Mouse (Mus musculus) forebrain, embryonic 11.5 days (tissue): ENCODE measurements around the gene Gm28372. TPM values are rescaled to one million over a fixed set of nuclear protein-coding genes. Genes with fewer than 3 reads are reported as not detected.

Experiments
- ATAC-seq: fragments of 200-750 bp; cut with Nextera tagmentation; replicated peaks from 2 replicates; pipeline ENCODE4 v1.8.0; 2017; ENCODE audit warnings: moderate TSS enrichment; ENCODE audit not compliant: low FRiP score
- DNase-seq: peaks from one replicate; pipeline ENCODE4 v3.0.0-alpha.2; 2017; ENCODE audit warnings: low spot score
- H3K27ac ChIP-seq: fragments of 300-500 bp; sonication (generic); 2 replicates; pipeline ENCODE4 v1.5.1; 2014; ENCODE audit warnings: low read depth, low read length
- H3K27me3 ChIP-seq: fragments of 300-500 bp; sonication (generic); 2 replicates; pipeline ENCODE4 v1.6.1; 2014; ENCODE audit warnings: mild to moderate bottlenecking, low read length, mixed read lengths; ENCODE audit not compliant: control insufficient read depth, insufficient read depth
- H3K36me3 ChIP-seq: fragments of 300-500 bp; sonication (generic); 2 replicates; pipeline ENCODE4 v1.6.1; 2014; ENCODE audit warnings: mild to moderate bottlenecking, low read length, moderate library complexity, mixed read lengths; ENCODE audit not compliant: control insufficient read depth, insufficient read depth
- H3K4me1 ChIP-seq: fragments of 300-500 bp; sonication (generic); replicated peaks from 2 replicates; pipeline ENCODE4 v1.6.1; 2014; ENCODE audit warnings: low read length, mixed read lengths; ENCODE audit not compliant: control insufficient read depth, insufficient read depth
- H3K4me2 ChIP-seq: fragments of 300-500 bp; sonication (generic); 2 replicates; pipeline ENCODE4 v1.6.1; 2014; ENCODE audit warnings: low read depth, mild to moderate bottlenecking, low read length, moderate library complexity, mixed read lengths; ENCODE audit not compliant: severe bottlenecking
- H3K4me3 ChIP-seq: fragments of 300-500 bp; sonication (generic); 2 replicates; pipeline ENCODE4 v1.5.1; 2014; ENCODE audit warnings: low read depth, low read length
- H3K9ac ChIP-seq: fragments of 300-500 bp; sonication (generic); 2 replicates; pipeline ENCODE4 v1.6.1; 2014; ENCODE audit warnings: low read length
- H3K9me3 ChIP-seq: fragments of 300-500 bp; sonication (generic); 2 replicates; pipeline ENCODE4 v1.6.1; 2016; ENCODE audit warnings: low read length, mixed read lengths; ENCODE audit not compliant: control insufficient read depth
- WGBS: fragments of 180-500 bp; shearing (Covaris S2); extraction: QIAGEN DNeasy Blood & Tissue Kit; methylation state at CpG from one replicate; pipeline ENCODE4 v1.1.7; 2014; 5-methylcytosine and 5-hydroxymethylcytosine counted together
- polyA plus RNA-seq: library from polyadenylated mRNA; unstranded; fragments of >200 nt; fragmentation: Nextera tagmentation; extraction: Ambion mirVana; gene quantifications from 2 replicates; pipeline ENCODE4 v1.2.1, GENCODE M21; 2014

Gene Gm28372
- polyA plus RNA-seq, 1 experiment from 2014 or later: not detected

GRCm38 (mm10) chr2:130451086-130451726, 46.2 kb downstream of the Gm28372 start:
- ATAC-seq (no peak), DNase-seq (no peak)
- Histone ChIP-seq H3K9ac (peak overlapping the region; percentile 82), H3K36me3 (no peaks in the 10 kb centered on the region), H3K4me3 (peak overlapping the region; percentile 77), H3K9me3 (no peaks in the 10 kb centered on the region), H3K27me3 (0 out of 2 replicates have a peak, but pooled peaks cover 2% of the 10 kb centered on the region), H3K4me2 (peak overlapping the region; percentile 77), H3K27ac (no peak overlapping the region), H3K4me1 (peaks cover 4% of the 10 kb centered on the region; the same call in 1 of the 2 replicates)
- WGBS: 71% methylated on average over 14 of the region's 14 CpGs

- Histone ChIP-seq H3K4me1 (peaks cover 4% of the 10 kb centered on the region; the same call in 1 of the 2 replicates), H3K9ac (peak overlapping the region; percentile 82; the same call in 1 of the 2 replicates), H3K36me3 (no peaks in the 10 kb centered on the region), H3K4me3 (peak overlapping the region; percentile 77; the same call in 1 of the 2 replicates), H3K27ac (no peak overlapping the region), H3K27me3 (0 out of 2 replicates have a peak, but pooled peaks cover 2% of the 10 kb centered on the region), H3K4me2 (no peak overlapping the region), H3K9me3 (no peaks in the 10 kb centered on the region)
- no peak for ATAC-seq
- no peak for DNase-seq
- WGBS: 72% methylated on average over 3 of the region's 3 CpGs
Measured at GRCm38 (mm10) chr2:130451727-130452090, 46.7 kb downstream of the Gm28372 start.

GRCm38 (mm10) chr2:130452266-130452665, 47.2 kb downstream of the Gm28372 start:
- Histone ChIP-seq H3K27ac (no peak overlapping the region), H3K4me1 (peaks cover 4% of the 10 kb centered on the region; the same call in 1 of the 2 replicates), H3K9ac (no peak overlapping the region), H3K27me3 (0 out of 2 replicates have a peak, but pooled peaks cover 2% of the 10 kb centered on the region), H3K4me2 (no peak overlapping the region), H3K36me3 (no peaks in the 10 kb centered on the region), H3K9me3 (no peaks in the 10 kb centered on the region), H3K4me3 (no peak overlapping the region)
- no peak for DNase-seq
- WGBS: 64% methylated on average over 2 of the region's 2 CpGs
- no peak for ATAC-seq

- no peak overlapping the region for H3K4me3 ChIP-seq
- no peak overlapping the region for H3K4me2 ChIP-seq
- DNase-seq: no peak
- H3K27me3 ChIP-seq: 0 out of 2 replicates have a peak, but pooled peaks cover under 1% of the 10 kb centered on the region
- no peaks in the 10 kb centered on the region for H3K9me3 ChIP-seq
- no peak overlapping the region for H3K9ac ChIP-seq
- no peak for ATAC-seq
- H3K27ac ChIP-seq: no peak overlapping the region
- peaks cover 4% of the 10 kb centered on the region; the same call in 1 of the 2 replicates for H3K4me1 ChIP-seq
- WGBS: 80% methylated on average over 6 of the region's 6 CpGs
- no peaks in the 10 kb centered on the region for H3K36me3 ChIP-seq
Measured at GRCm38 (mm10) chr2:130453421-130453820, 48.4 kb downstream of the Gm28372 start.

- 87% methylated on average over 6 of the region's 6 CpGs for WGBS
- no peak overlapping the region for H3K4me3 ChIP-seq
- no peaks in the 10 kb centered on the region for H3K36me3 ChIP-seq
- H3K27ac ChIP-seq: no peak overlapping the region
- no peak overlapping the region for H3K4me2 ChIP-seq
- no peak for DNase-seq
- no peaks in the 10 kb centered on the region for H3K27me3 ChIP-seq
- ATAC-seq: no peak
- H3K4me1 ChIP-seq: peaks cover 4% of the 10 kb centered on the region; the same call in 1 of the 2 replicates
- no peak overlapping the region for H3K9ac ChIP-seq
- no peaks in the 10 kb centered on the region for H3K9me3 ChIP-seq
Measured at GRCm38 (mm10) chr2:130454748-130455370, 49.8 kb downstream of the Gm28372 start.

Other genes starting within 250 kb of the Gm28372 start
- gene Snrpb, start 225.8 kb upstream of the Gm28372 start, polyA plus RNA-seq: 733 and 765 TPM in 2 replicates
- gene Tmc2, start 210.0 kb upstream of the Gm28372 start, polyA plus RNA-seq: 0.05 TPM in 1 of 2 replicates, not detected in the other
- 375 and 381 TPM in 2 replicates for gene Nop56, start 130.8 kb upstream of the Gm28372 start, polyA plus RNA-seq
- 138 and 158 TPM in 2 replicates for gene Idh3b, start 120.7 kb upstream of the Gm28372 start, polyA plus RNA-seq
- 2.5 and 2.8 TPM in 2 replicates for gene Ebf4, start 110.1 kb upstream of the Gm28372 start, polyA plus RNA-seq
- 27.1 and 29.9 TPM in 2 replicates for gene Cpxm1, start 7.7 kb upstream of the Gm28372 start, polyA plus RNA-seq
- gene 1700020A23Rik, start within 50 bp of the Gm28372 start, polyA plus RNA-seq: not detected in 2 replicates
- gene Tmem239, start 1.2 kb downstream of the Gm28372 start, polyA plus RNA-seq: not detected in 2 replicates
- 95.8 and 103 TPM in 2 replicates for gene Vps16, start 19.1 kb downstream of the Gm28372 start, polyA plus RNA-seq
- 9.6 and 12.2 TPM in 2 replicates for gene Pced1a, start 19.5 kb downstream of the Gm28372 start, polyA plus RNA-seq
- 116 and 128 TPM in 2 replicates for gene Ptpra, start 45.0 kb downstream of the Gm28372 start, polyA plus RNA-seq
- gene Mrps26, start 158.5 kb downstream of the Gm28372 start, polyA plus RNA-seq: 70.5 and 81.0 TPM in 2 replicates
- not detected in 2 replicates for gene Oxt, start 170.9 kb downstream of the Gm28372 start, polyA plus RNA-seq
- not detected in 2 replicates for gene Avp, start 177.3 kb downstream of the Gm28372 start, polyA plus RNA-seq
- 20.5 and 21.5 TPM in 2 replicates for gene Fastkd5, start 224.8 kb downstream of the Gm28372 start, polyA plus RNA-seq
- gene Ubox5, start 224.8 kb downstream of the Gm28372 start, polyA plus RNA-seq: 17.8 and 21.5 TPM in 2 replicates
- 1.6 and 1.7 TPM in 2 replicates for gene Lzts3, start 237.6 kb downstream of the Gm28372 start, polyA plus RNA-seq